Mouse (Mus musculus): ENCODE results near the gene Kctd15. TPM values are rescaled to one million over a fixed set of nuclear protein-coding genes. Genes with fewer than 3 reads are reported as not detected.
A peak's percentile ranks its signal among the peaks of the same experiment; 100 is the strongest.

The Kctd15 gene
- polyA plus RNA-seq, 1 experiment from 2014 or later, result 12.3 TPM

GRCm38 (mm10) chr7:34610445-34610844, 46.1 kb downstream of the Kctd15 start:
- H3K36me3 ChIP-seq (replicated peaks; ENCODE audit: control insufficient read depth, insufficient read depth), result no peaks in the 10 kb centered on the region
- H3K4me2 ChIP-seq (replicated peaks), result no peak overlapping the region
- H3K27me3 ChIP-seq (ENCODE audit: control insufficient read depth, insufficient read depth, low read length), result no peaks in the 10 kb centered on the region
- DNase-seq (ENCODE audit: low spot score) (no peak), ATAC-seq (ENCODE audit: low FRiP score) (no peak)
- H3K4me3 ChIP-seq (replicated peaks; ENCODE audit: low read length), result no peak overlapping the region
- peaks cover 23% of the 10 kb centered on the region for H3K4me1 ChIP-seq (replicated peaks; ENCODE audit: control insufficient read depth, insufficient read depth, low read length)
- no peak overlapping the region for H3K9ac ChIP-seq
- no peaks in the 10 kb centered on the region for H3K9me3 ChIP-seq (ENCODE audit: control insufficient read depth, low read length)
- H3K27ac ChIP-seq, result no peak overlapping the region
- whole genome bisulfite sequencing, result 55% methylated on average over 6 of the region's 6 CpGs

GRCm38 (mm10) chr7:34607334-34607970, 49.1 kb downstream of the Kctd15 start:
- 70% methylated on average over 5 of the region's 5 CpGs for WGBS
- no peak overlapping the region for H3K9ac ChIP-seq
- no peak for DNase-seq (ENCODE audit: low spot score)
- no peaks in the 10 kb centered on the region for H3K27me3 ChIP-seq (ENCODE audit: control insufficient read depth, insufficient read depth, low read length)
- no peaks in the 10 kb centered on the region for H3K36me3 ChIP-seq (replicated peaks; ENCODE audit: control insufficient read depth, insufficient read depth)
- no peak overlapping the region for H3K4me3 ChIP-seq (replicated peaks; ENCODE audit: low read length)
- no peaks in the 10 kb centered on the region for H3K9me3 ChIP-seq (ENCODE audit: control insufficient read depth, low read length)
- peaks cover 25% of the 10 kb centered on the region for H3K4me1 ChIP-seq (replicated peaks; ENCODE audit: control insufficient read depth, insufficient read depth, low read length)
- H3K4me2 ChIP-seq (replicated peaks), result peak overlapping the region; percentile 37; the same call in 1 of the 2 replicates
- peak; percentile 28; the same call in 1 of the 2 replicates for ATAC-seq (ENCODE audit: low FRiP score)
- H3K27ac ChIP-seq, result peak overlapping the region; percentile 71

DNA sequence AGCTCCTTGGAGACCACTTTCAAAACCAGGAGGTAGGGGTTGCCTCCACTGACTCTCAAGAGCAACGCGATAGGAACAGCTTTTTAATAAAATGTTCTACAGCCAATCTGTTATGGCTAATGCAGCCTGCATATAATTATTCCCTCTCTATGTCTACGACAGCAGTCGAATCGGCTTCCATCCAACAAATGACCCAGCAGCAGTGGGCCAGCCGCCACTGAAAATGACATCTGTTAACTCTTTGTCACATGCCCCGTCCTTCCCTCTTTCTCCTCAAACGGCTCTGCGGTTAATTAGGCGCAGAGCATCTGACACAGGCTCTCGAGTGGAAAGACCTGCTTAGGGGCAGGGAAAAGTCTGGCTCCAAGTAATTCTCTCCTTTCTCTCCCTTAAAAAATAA, 49.8 kb downstream of the Kctd15 start:
- ATAC-seq (ENCODE audit: low FRiP score) (peak; percentile 65), DNase-seq (ENCODE audit: low spot score) (peak; percentile 70)
- Histone ChIP-seq H3K4me2 (replicated peaks) (peak overlapping the region; percentile 37; the same call in 1 of the 2 replicates), H3K4me3 (replicated peaks; ENCODE audit: low read length) (no peak overlapping the region), H3K27ac (peak overlapping the region; percentile 71), H3K27me3 (ENCODE audit: control insufficient read depth, insufficient read depth, low read length) (no peaks in the 10 kb centered on the region), H3K4me1 (replicated peaks; ENCODE audit: control insufficient read depth, insufficient read depth, low read length) (peaks cover 25% of the 10 kb centered on the region), H3K9ac (peak overlapping the region; percentile 30; the same call in 1 of the 2 replicates), H3K36me3 (replicated peaks; ENCODE audit: control insufficient read depth, insufficient read depth) (no peaks in the 10 kb centered on the region), H3K9me3 (ENCODE audit: control insufficient read depth, low read length) (no peaks in the 10 kb centered on the region)
- 7% methylated on average over 11 of the region's 11 CpGs for WGBS

- Histone ChIP-seq H3K36me3 (replicated peaks; ENCODE audit: control insufficient read depth, insufficient read depth) (no peaks in the 10 kb centered on the region), H3K9me3 (ENCODE audit: control insufficient read depth, low read length) (no peaks in the 10 kb centered on the region), H3K4me1 (replicated peaks; ENCODE audit: control insufficient read depth, insufficient read depth, low read length) (peaks cover 25% of the 10 kb centered on the region), H3K4me3 (replicated peaks; ENCODE audit: low read length) (no peak overlapping the region), H3K27ac (peak overlapping the region; percentile 71), H3K9ac (peak overlapping the region; percentile 30), H3K27me3 (ENCODE audit: control insufficient read depth, insufficient read depth, low read length) (no peaks in the 10 kb centered on the region), H3K4me2 (replicated peaks) (peak overlapping the region; percentile 37)
- DNase-seq (ENCODE audit: low spot score) (peak; percentile 55), ATAC-seq (ENCODE audit: low FRiP score) (peak; percentile 62)
- 20% methylated on average over 15 of the region's 15 CpGs for WGBS
These were observed 50.5 kb downstream of the Kctd15 start for GRCm38 (mm10) chr7:34606051-34606450.

GRCm38 (mm10) chr7:34598576-34598975, 58.0 kb downstream of the Kctd15 start:
- DNase-seq (ENCODE audit: low spot score), result no peak
- no peaks in the 10 kb centered on the region for H3K36me3 ChIP-seq (replicated peaks; ENCODE audit: control insufficient read depth, insufficient read depth)
- WGBS, result 72% methylated on average over 9 of the region's 9 CpGs
- peaks cover 13% of the 10 kb centered on the region; the same call in 1 of the 2 replicates for H3K4me1 ChIP-seq (replicated peaks; ENCODE audit: control insufficient read depth, insufficient read depth, low read length)
- H3K9ac ChIP-seq, result no peak overlapping the region
- no peak overlapping the region for H3K27ac ChIP-seq
- ATAC-seq (ENCODE audit: low FRiP score), result no peak
- no peaks in the 10 kb centered on the region for H3K27me3 ChIP-seq (ENCODE audit: control insufficient read depth, insufficient read depth, low read length)
- H3K4me2 ChIP-seq (replicated peaks), result no peak overlapping the region
- no peak overlapping the region for H3K4me3 ChIP-seq (replicated peaks; ENCODE audit: low read length)
- H3K9me3 ChIP-seq (ENCODE audit: control insufficient read depth, low read length), result no peaks in the 10 kb centered on the region

- no peak overlapping the region for H3K4me3 ChIP-seq (replicated peaks; ENCODE audit: low read length)
- H3K9me3 ChIP-seq (ENCODE audit: control insufficient read depth, low read length), result no peaks in the 10 kb centered on the region
- no peak overlapping the region for H3K4me2 ChIP-seq (replicated peaks)
- H3K9ac ChIP-seq, result no peak overlapping the region
- DNase-seq (ENCODE audit: low spot score) (no peak), ATAC-seq (ENCODE audit: low FRiP score) (no peak)
- H3K27me3 ChIP-seq (ENCODE audit: control insufficient read depth, insufficient read depth, low read length), result no peaks in the 10 kb centered on the region
- no peak overlapping the region for H3K27ac ChIP-seq
- no peaks in the 10 kb centered on the region for H3K36me3 ChIP-seq (replicated peaks; ENCODE audit: control insufficient read depth, insufficient read depth)
- 94% methylated on average over 9 of the region's 9 CpGs for WGBS
- peaks cover 13% of the 10 kb centered on the region; the same call in 1 of the 2 replicates for H3K4me1 ChIP-seq (replicated peaks; ENCODE audit: control insufficient read depth, insufficient read depth, low read length)
These were observed 58.5 kb downstream of the Kctd15 start for GRCm38 (mm10) chr7:34597986-34598385.

GRCm38 (mm10) chr7:34596531-34597235, 59.8 kb downstream of the Kctd15 start:
- WGBS, result 41% methylated on average over 14 of the region's 14 CpGs
- DNase-seq (ENCODE audit: low spot score) (no peak), ATAC-seq (ENCODE audit: low FRiP score) (no peak; the same call in 1 of the 2 replicates)
- Histone ChIP-seq H3K4me2 (replicated peaks) (no peak overlapping the region), H3K4me3 (replicated peaks; ENCODE audit: low read length) (no peak overlapping the region), H3K4me1 (replicated peaks; ENCODE audit: control insufficient read depth, insufficient read depth, low read length) (peaks cover 13% of the 10 kb centered on the region; the same call in 1 of the 2 replicates), H3K9ac (no peak overlapping the region), H3K27me3 (ENCODE audit: control insufficient read depth, insufficient read depth, low read length) (no peaks in the 10 kb centered on the region), H3K27ac (peak overlapping the region; percentile 54), H3K36me3 (replicated peaks; ENCODE audit: control insufficient read depth, insufficient read depth) (no peaks in the 10 kb centered on the region), H3K9me3 (ENCODE audit: control insufficient read depth, low read length) (no peaks in the 10 kb centered on the region)

- Histone ChIP-seq H3K36me3 (replicated peaks; ENCODE audit: control insufficient read depth, insufficient read depth) (no peaks in the 10 kb centered on the region), H3K27me3 (ENCODE audit: control insufficient read depth, insufficient read depth, low read length) (no peaks in the 10 kb centered on the region), H3K4me1 (replicated peaks; ENCODE audit: control insufficient read depth, insufficient read depth, low read length) (peaks cover 13% of the 10 kb centered on the region; the same call in 1 of the 2 replicates), H3K9ac (no peak overlapping the region), H3K4me2 (replicated peaks) (no peak overlapping the region), H3K27ac (no peak overlapping the region), H3K9me3 (ENCODE audit: control insufficient read depth, low read length) (no peaks in the 10 kb centered on the region), H3K4me3 (replicated peaks; ENCODE audit: low read length) (no peak overlapping the region)
- no peak for DNase-seq (ENCODE audit: low spot score)
- ATAC-seq (ENCODE audit: low FRiP score), result no peak
- 75% methylated on average over 4 of the region's 4 CpGs for WGBS
These were observed 61.3 kb downstream of the Kctd15 start for GRCm38 (mm10) chr7:34595307-34595565.

DNA sequence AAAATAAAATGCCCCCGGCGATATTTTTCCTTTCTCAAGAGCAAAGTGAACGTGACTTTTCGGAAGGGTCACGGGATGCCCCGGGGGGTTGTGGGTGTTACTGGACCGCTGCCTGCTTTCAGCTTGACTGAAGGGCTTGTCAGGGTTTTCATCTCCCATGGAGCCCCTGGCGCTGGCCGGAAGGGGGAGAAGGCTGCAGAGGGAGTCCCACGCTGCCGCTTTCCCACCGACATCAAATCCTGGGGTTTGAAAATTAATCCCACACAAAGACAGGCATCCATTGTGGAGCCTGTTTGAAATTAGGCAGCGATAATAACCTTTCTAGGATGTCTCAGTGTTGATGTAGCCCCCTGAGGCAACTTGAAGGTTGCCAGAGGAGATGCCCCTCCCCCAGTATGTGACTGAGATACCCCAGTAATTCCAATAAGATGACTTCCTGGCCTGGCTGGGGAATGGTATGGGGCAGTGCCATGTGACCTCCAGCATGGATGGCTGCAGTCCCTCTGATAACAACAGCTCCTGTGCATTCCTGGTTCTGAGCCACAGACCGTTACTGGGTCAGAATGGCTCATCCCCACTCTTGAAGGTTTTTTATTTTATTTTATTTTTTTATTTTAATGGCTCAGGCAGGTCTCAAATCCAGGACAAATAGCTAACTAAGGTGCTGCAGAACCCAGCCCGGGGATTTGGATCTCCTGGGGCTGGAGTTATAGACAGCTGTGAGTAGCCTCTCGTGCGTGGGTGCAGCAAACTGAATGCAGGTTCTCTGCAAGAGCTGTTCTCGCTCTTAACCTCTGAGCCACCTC, 61.8 kb downstream of the Kctd15 start:
- H3K9me3 ChIP-seq (ENCODE audit: control insufficient read depth, low read length), result no peaks in the 10 kb centered on the region
- H3K4me3 ChIP-seq (replicated peaks; ENCODE audit: low read length), result peak overlapping the region; percentile 13; the same call in 1 of the 2 replicates
- H3K4me2 ChIP-seq (replicated peaks), result peak overlapping the region; percentile 49
- peak; percentile 67 for DNase-seq (ENCODE audit: low spot score)
- no peaks in the 10 kb centered on the region for H3K36me3 ChIP-seq (replicated peaks; ENCODE audit: control insufficient read depth, insufficient read depth)
- 20% methylated on average over 18 of the region's 18 CpGs for WGBS
- 0 out of 2 replicates have a peak, but pooled peaks have one; percentile 51 for ATAC-seq (ENCODE audit: low FRiP score)
- peak overlapping the region; percentile 5; the same call in 1 of the 2 replicates for H3K27ac ChIP-seq
- H3K4me1 ChIP-seq (replicated peaks; ENCODE audit: control insufficient read depth, insufficient read depth, low read length), result peaks cover 13% of the 10 kb centered on the region; the same call in 1 of the 2 replicates
- H3K27me3 ChIP-seq (ENCODE audit: control insufficient read depth, insufficient read depth, low read length), result no peaks in the 10 kb centered on the region
- H3K9ac ChIP-seq, result peak overlapping the region; percentile 29; the same call in 1 of the 2 replicates
